Mouse (Mus musculus) lung, adult 2 months (tissue): ENCODE data around the gene Lsamp. TPM values are rescaled to one million over a fixed set of nuclear protein-coding genes. Genes with fewer than 3 reads are reported as not detected.

Source experiments
- DNase-seq: peaks from one replicate; pipeline ENCODE4 v3.0.0; 2022
- H3K4me1 ChIP-seq: fragments of 200-500 bp; 2 replicates; pipeline ENCODE4 v1.6.1; 2011; ENCODE audit warnings: low read length; ENCODE audit not compliant: control insufficient read depth, insufficient read depth
- H3K4me3 ChIP-seq: fragments of 200-500 bp; replicated peaks from 2 replicates; pipeline ENCODE3; 2011; ENCODE audit warnings: low read depth, mild to moderate bottlenecking, control low read depth, low read length; ENCODE audit errors: extremely low read depth
- CTCF ChIP-seq: fragments of 200-500 bp; IDR thresholded peaks from 2 replicates; pipeline ENCODE4 v1.5.1; 2011; ENCODE audit warnings: mild to moderate bottlenecking, low read length, control low read depth; ENCODE audit not compliant: insufficient read depth
- POLR2A ChIP-seq: fragments of 200-500 bp; IDR thresholded peaks from 2 replicates; pipeline ENCODE4 v1.6.1; 2011; ENCODE audit warnings: low read depth, mild to moderate bottlenecking, control low read depth, low read length, borderline replicate concordance; ENCODE audit errors: extremely low read depth
- WGBS: fragments of 180-500 bp; shearing (Covaris S2); methylation state at CpG from one replicate; pipeline ENCODE4 v1.1.7; 2018; 5-methylcytosine and 5-hydroxymethylcytosine counted together
- polyA plus RNA-seq: library from polyadenylated mRNA; depleted of rRNA; stranded (reverse); fragments of >200 nt; gene quantifications from 2 replicates; pipeline ENCODE4 v1.2.3, GENCODE M21; 2012; rRNA removed

The Lsamp gene
- 0.28 and 0.37 TPM in 2 replicates for polyA plus RNA-seq

DNA sequence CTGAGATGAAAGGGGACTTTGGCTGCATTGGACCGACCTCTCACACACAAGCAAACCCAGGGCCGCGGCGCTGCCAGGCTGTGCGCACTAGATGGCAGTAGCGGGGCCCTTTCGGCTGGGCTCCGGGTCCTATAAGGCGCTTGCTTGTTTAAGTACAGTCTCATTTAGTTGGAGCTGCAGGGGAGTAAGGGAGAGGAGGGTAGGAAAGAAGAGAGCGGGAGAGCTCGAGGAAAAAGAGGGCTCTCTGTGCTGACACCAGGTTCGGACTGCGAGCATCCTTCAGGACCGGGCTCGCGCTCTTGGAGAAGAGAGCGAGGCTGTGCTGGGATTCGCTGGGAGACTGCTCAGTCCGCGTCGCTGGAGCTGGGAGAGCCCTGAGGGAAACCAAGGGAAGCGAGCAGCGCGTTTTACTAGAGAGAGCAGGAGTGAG, at the start of gene Lsamp:
Gene Lsamp (plus strand): TSS at position 157 of the 430 bp plus-strand sequence.
- H3K4me3 ChIP-seq = peak within 1 kb of the TSS; percentile 9
- no peaks in the 10 kb centered on the region for H3K4me1 ChIP-seq
- TF ChIP-seq CTCF (peak; percentile 12; the same call in 1 of the 2 replicates), POLR2A (no peak)
- 1% methylated on average over 24 of the region's 24 CpGs for WGBS
- peak; percentile 11 for DNase-seq

- DNase-seq = no peak
- Histone ChIP-seq H3K4me3 (no peak overlapping the region), H3K4me1 (no peaks in the 10 kb centered on the region)
- 94% methylated on average over 2 of the region's 2 CpGs for WGBS
- no peak for TF ChIP-seq CTCF
- no peak for TF ChIP-seq POLR2A
Observed at GRCm38 (mm10) chr16:39957686-39958085, 26.5 kb upstream of the Lsamp start.

DNA sequence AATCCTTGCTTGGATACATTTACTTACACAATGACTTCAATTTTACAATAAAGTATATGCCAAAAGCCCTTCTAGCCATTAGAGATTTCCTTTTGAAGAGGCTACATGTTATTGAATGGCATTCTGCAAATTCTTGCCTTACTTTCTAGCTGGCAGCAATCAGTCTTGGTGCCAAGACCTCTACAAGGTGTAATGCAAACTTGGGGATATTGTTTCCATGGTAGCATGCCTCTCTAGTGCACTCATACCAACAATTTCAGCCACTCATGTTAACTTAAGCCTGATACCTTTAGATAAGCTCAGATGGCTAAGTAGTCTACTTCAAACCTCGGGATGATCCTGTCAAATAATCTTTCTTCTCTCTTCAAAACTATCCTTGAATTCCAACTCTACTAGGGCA, 11.4 kb upstream of the Lsamp start:
- 36% methylated on average over 1 of the region's 1 CpGs for WGBS
- no peaks in the 10 kb centered on the region for H3K4me1 ChIP-seq
- no peak overlapping the region for H3K4me3 ChIP-seq
- TF ChIP-seq POLR2A (no peak), CTCF (no peak)
- no peak for DNase-seq

- 2% methylated on average over 28 of the region's 29 CpGs for WGBS
- no peak for TF ChIP-seq CTCF
- no peak for TF ChIP-seq POLR2A
- Histone ChIP-seq H3K4me3 (no peak overlapping the region), H3K4me1 (no peaks in the 10 kb centered on the region)
- DNase-seq = no peak
Observed at GRCm38 (mm10) chr16:39984635-39985291, 602 bp downstream of the Lsamp start.

GRCm38 (mm10) chr16:39988466-39988865, 4.3 kb downstream of the Lsamp start:
- TF ChIP-seq CTCF = no peak
- no peak for TF ChIP-seq POLR2A
- Histone ChIP-seq H3K4me1 (no peaks in the 10 kb centered on the region), H3K4me3 (no peak overlapping the region)
- no peak for DNase-seq
- 43% methylated on average over 2 of the region's 2 CpGs for WGBS

- DNase-seq = no peak
- H3K4me3 ChIP-seq = no peak overlapping the region
- no peak for TF ChIP-seq CTCF
- no peak for TF ChIP-seq POLR2A
- WGBS = 81% methylated on average over 5 of the region's 5 CpGs
- H3K4me1 ChIP-seq = no peaks in the 10 kb centered on the region
Observed at GRCm38 (mm10) chr16:39994821-39995220, 10.7 kb downstream of the Lsamp start.

DNA sequence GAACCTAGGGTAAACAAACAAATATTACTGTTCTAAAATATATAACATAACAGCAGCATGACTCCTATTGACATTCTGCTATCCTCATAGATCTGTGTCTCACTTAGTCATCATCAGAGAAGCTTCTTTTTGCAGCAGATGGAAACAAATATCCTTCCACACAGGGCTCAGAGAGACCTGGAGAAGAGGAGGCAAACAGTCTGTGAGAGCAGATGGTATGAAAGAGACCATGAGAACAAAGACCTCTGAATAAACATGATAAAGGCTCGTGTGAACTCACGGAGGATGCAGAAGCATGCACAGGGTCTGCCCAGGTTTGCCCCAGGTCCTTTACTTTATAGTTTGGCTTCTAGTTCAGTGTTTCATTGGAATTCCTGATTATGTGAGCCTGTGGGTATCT, 24.6 kb downstream of the Lsamp start:
- 52% methylated on average over 2 of the region's 2 CpGs for WGBS
- Histone ChIP-seq H3K4me3 (no peak overlapping the region), H3K4me1 (no peaks in the 10 kb centered on the region)
- DNase-seq = no peak
- TF ChIP-seq POLR2A = no peak
- no peak for TF ChIP-seq CTCF

DNA sequence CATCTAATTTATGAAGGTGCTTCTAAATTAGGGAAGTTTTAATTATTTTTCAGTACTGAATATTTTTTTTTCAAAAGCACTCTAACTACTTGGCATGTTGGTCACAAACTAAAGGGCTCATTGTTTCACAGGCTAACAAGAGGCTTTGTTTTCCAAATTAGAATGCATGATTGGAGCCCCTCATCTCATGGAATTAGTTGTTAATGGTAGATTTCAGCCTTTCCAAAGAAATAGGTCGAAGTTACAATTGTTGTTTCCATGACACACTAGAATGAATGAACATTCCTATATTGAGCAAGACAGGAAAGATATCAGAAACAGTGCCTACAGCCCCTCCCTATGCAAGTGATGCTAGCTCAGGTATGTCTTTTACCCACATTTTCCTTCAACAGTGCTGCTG, 26.9 kb downstream of the Lsamp start:
- no peak for TF ChIP-seq POLR2A
- TF ChIP-seq CTCF = no peak
- DNase-seq = no peak
- Histone ChIP-seq H3K4me1 (no peaks in the 10 kb centered on the region), H3K4me3 (no peak overlapping the region)
- 50% methylated on average over 1 of the region's 1 CpGs for WGBS

DNA sequence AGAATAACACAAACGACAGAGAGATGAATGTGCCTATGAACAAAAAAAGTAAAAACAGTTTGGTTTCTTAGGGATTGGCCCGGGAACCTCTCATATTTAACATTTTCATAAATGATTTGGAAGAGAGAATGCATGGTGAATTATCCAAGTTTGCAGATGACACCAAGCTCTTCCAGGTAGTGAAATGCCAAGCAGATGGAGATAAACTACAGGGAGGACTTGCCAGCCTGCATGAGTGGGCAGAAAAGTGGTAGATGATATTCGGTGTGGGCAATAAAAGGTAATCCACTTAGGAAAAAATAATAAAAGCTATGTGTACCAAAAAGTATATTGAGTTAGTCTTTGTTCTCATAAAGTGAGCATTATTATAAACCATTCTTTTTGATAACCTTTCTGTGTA, 38.5 kb downstream of the Lsamp start:
- DNase-seq = no peak

DNA sequence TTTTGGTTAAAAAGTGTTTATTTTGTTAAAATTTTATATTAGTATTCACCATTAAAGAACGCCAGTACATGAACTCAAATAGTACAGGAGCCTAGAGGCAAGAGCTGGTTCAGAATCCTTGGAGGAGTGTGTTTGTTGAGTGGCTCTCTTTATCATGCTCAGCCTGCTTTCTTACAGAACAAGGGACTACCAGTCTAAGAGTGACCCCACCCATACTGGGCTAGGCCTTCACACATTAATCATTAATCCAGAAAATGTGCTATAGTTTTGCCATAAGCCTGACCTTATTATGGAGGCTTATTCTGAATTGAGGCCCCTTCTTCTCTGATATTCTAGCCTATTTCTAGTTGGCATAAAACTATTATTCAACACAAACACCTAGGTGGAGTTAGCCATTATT, 52.6 kb downstream of the Lsamp start:
- Histone ChIP-seq H3K4me3 (no peak overlapping the region), H3K4me1 (no peaks in the 10 kb centered on the region)
- DNase-seq = no peak
- 57% methylated on average over 1 of the region's 1 CpGs for WGBS
- TF ChIP-seq POLR2A (no peak), CTCF (no peak)

More for the DNA sequence above, 38.5 kb downstream of the Lsamp start:
- H3K4me3 ChIP-seq = no peak overlapping the region
- WGBS = 72% methylated on average over 3 of the region's 3 CpGs
- TF ChIP-seq CTCF = no peak
- no peak for TF ChIP-seq POLR2A
- no peaks in the 10 kb centered on the region for H3K4me1 ChIP-seq
